Mouse (Mus musculus) bone marrow macrophage, adult 2 months (primary cell): ENCODE measurements around the gene Asgr1.

Experiments
- CTCF ChIP-seq: IDR thresholded peaks from 2 replicates; pipeline ENCODE4 v1.5.1; 2012; ENCODE audit warnings: low read depth, mild to moderate bottlenecking, low read length, moderate library complexity
- POLR2A ChIP-seq: IDR thresholded peaks from 2 replicates; pipeline ENCODE4 v1.6.1; 2012; ENCODE audit warnings: mild to moderate bottlenecking, low read depth, low read length, borderline replicate concordance

GRCm38 (mm10) chr11:70030651-70031320 is 23.1 kb upstream of the Asgr1 start:
- no peak for TF ChIP-seq CTCF
- TF ChIP-seq POLR2A, result no peak
